Mouse (Mus musculus) adrenal gland, postnatal 14 days (tissue): ENCODE measurements around the gene Gm21256. TPM values are rescaled to one million over a fixed set of nuclear protein-coding genes. Genes with fewer than 3 reads are reported as not detected.
"Not testable (repeated sequence)": the region's sequence is repeated elsewhere in the genome, so short reads cannot be mapped to it uniquely, and the experiment has no call there.

Experiments
- DNase-seq: peaks from one replicate; pipeline ENCODE4 v3.0.0; 2021; ENCODE audit warnings: mixed read lengths
- long read RNA-seq, 2 experiments: library from polyadenylated mRNA; stranded (forward); transcript quantifications; one replicate each; pipeline ENCODE4 v2.0.0; 2021
- total RNA-seq: library from RNA; stranded (reverse); gene quantifications from 2 replicates; pipeline ENCODE4 v1.2.3, GENCODE M21; 2021

Gm21256 gene
- total RNA-seq = not detected in 2 replicates
- long read RNA-seq, experiment 1 = 0 reads
- long read RNA-seq, experiment 2 = 0 reads

- not testable (repeated sequence) for DNase-seq
These were observed at the start of gene Gm21256 for GRCm38 (mm10) chrY:47450660-47451059. Gm21256 (plus strand) TSS chrY:47450960.

Other genes with a start within 250 kb of the Gm21256 start
- not detected in 2 replicates for gene Gm21170, start 240.1 kb downstream of the Gm21256 start, total RNA-seq